Mouse (Mus musculus) cerebral cortex, adult 2 months (tissue): ENCODE data around the gene Ift122.

Experiments used
- WGBS: fragments of 180-500 bp; shearing (Covaris S2); methylation state at CpG from one replicate; pipeline ENCODE4 v1.1.7; 2018; 5-methylcytosine and 5-hydroxymethylcytosine counted together

Ift122 gene

GRCm38 (mm10) chr6:115926416-115926815, 73.1 kb downstream of the Ift122 start:
- WGBS = 63% methylated on average over 10 of the region's 10 CpGs

DNA sequence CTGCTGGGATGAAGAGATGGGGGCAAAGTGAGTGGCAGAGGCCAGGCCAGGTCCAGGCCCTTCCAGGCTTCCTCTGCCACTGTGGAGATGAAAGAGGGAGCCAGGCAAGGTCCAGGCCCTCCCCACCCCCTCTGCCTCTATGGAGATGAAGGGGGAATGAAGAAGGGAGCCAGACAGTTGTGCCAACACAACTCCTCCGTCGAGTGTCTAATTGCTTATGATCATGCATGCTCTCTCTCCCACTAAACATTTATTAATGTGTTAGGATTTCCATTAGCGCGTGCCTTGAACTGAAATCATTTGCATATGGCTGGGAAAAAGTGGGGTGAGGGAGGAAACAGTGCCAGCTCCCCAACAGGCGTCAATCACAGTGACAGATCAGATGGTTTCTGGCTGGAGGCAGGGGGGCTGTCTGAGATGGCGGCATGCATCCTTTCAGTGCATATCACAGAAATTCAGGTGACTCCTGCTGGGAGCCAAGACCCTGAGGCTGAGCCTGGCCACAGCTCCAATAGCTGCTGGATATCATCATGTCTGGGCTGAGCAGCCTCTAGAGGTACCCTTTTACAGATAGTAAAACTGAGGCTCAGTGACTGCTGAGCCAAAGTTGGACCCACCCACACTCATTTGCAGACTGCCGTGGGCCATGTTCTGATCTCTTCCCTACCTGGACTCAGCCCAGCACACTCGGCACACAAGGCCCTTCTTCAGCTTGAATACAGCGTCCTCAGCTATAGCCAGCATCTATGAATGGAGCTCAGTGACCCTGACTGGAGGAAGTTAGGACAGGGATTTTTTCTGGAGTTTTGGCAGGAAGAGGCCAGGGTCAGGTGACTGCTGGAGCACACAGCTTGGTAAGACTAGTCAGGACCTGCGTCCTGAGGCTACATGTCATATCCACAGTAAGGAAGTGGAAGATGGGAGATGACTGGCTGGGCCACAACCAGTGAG, 74.3 kb downstream of the Ift122 start:
- 52% methylated on average over 10 of the region's 10 CpGs for WGBS

GRCm38 (mm10) chr6:115930018-115930417, 76.7 kb downstream of the Ift122 start:
- 85% methylated on average over 5 of the region's 5 CpGs for WGBS

DNA sequence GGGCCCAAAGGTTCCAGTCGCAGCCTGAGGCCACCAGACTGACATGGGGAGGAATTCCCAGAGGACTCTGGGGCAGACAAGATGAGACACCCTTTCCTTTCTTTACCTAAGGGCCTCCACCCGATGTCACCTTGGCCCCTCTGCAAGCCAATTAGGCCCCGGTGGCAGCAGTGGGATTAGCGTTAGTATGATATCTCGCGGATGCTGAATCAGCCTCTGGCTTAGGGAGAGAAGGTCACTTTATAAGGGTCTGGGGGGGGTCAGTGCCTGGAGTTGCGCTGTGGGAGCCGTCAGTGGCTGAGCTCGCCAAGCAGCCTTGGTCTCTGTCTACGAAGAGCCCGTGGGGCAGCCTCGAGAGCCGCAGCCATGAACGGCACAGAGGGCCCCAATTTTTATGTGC, 78.4 kb downstream of the Ift122 start, which contains the start of gene Rho:
Rho (plus strand) TSS at position 110 of the 400 bp plus-strand sequence.
- WGBS = 90% methylated on average over 14 of the region's 14 CpGs

DNA sequence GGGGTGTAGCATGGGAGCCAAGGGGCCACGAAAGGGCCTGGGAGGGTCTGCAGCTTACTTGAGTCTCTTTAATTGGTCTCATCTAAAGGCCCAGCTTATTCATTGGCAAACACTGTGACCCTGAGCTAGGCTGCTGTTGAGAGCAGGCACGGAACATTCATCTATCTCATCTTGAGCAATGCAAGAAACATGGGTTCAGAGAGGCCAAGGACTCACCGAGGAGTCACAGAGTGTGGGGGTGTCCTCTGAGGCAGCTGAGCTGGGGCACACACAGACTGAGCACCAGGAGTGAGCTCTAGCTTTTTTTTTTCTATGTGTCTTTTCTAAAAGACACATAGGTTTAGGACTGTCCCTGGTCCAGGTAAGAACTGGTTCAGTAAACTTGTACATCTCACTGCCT, 79.1 kb downstream of the Ift122 start:
- WGBS = 90% methylated on average over 3 of the region's 3 CpGs

DNA sequence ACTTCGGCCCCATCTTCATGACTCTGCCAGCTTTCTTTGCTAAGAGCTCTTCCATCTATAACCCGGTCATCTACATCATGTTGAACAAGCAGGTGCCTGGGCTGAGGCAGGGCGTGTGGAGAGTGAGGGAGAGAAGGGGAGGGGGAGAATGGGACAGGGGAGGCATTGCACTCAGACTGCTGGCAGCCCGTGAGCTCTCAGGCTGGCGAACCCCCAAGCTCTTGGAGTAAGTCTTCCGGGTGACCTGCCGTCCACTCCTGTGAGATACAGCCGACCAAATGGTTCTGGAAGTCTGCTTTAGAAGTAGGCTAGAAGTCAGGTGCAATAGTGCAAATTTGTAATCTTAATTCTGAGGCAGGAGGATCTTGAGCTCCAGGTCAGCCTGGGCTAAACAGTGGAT, 82.3 kb downstream of the Ift122 start:
- 77% methylated on average over 8 of the region's 8 CpGs for WGBS

GRCm38 (mm10) chr6:115938011-115938410, 84.7 kb downstream of the Ift122 start:
- WGBS = 99% methylated on average over 2 of the region's 2 CpGs

DNA sequence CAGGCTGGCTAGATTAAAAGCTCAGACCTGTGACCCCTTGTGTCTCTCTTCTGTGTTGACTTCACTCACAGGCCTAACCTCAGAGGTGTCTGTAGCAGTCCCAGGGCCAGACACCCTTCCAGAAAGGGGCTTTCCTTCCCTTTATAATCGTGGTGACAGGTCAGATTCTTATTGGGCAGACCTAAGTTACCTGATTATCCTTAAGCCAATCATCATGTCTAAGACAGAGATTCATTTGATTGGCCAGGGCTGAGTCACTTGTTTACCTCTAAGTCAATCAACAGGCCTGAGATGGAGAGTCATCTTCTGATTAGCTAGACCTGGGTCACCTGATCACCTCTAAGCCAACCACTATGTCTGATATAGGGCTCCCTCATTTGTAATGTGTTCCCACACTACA, 85.5 kb downstream of the Ift122 start:
- 86% methylated on average over 1 of the region's 1 CpGs for WGBS

GRCm38 (mm10) chr6:115940603-115941002, 87.3 kb downstream of the Ift122 start:
- 28% methylated on average over 1 of the region's 1 CpGs for WGBS

GRCm38 (mm10) chr6:115941128-115941527, 87.9 kb downstream of the Ift122 start:
- WGBS = 30% methylated on average over 10 of the region's 12 CpGs

- 84% methylated on average over 9 of the region's 9 CpGs for WGBS
Observed at GRCm38 (mm10) chr6:115943498-115944427, 90.5 kb downstream of the Ift122 start.

- 97% methylated on average over 5 of the region's 5 CpGs for WGBS
Observed at GRCm38 (mm10) chr6:115944638-115945037, 91.4 kb downstream of the Ift122 start, which contains the start of gene H1foo. Gene H1foo, plus strand, starts transcription at chr6:115944938.

GRCm38 (mm10) chr6:115945633-115946032, 92.4 kb downstream of the Ift122 start:
- WGBS = 85% methylated on average over 8 of the region's 8 CpGs

DNA sequence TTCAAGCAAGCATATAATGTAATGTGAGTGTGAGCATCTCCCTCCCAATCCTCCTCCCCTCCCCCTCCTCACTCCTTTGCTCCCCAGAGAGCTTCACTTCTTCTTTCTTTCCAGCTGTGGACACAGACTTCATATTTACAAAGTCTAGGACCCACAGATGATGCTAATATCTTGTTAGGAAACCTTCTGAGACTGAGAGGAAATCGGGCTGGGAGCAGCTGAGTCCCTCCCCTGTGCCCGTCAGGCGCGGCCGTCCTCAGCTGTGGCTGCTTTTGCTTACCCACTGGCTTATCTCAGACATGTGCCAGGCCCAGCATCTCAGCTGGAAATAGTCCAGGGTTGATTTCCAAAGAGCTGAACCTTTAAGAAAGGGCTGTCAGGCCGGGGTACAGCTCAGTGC, 93.1 kb downstream of the Ift122 start:
- WGBS = 62% methylated on average over 6 of the region's 6 CpGs

- 66% methylated on average over 9 of the region's 9 CpGs for WGBS
Observed at GRCm38 (mm10) chr6:115954506-115955074, 101.3 kb downstream of the Ift122 start.

- WGBS = 88% methylated on average over 4 of the region's 4 CpGs
Observed at GRCm38 (mm10) chr6:115955169-115955568, 101.9 kb downstream of the Ift122 start.

DNA sequence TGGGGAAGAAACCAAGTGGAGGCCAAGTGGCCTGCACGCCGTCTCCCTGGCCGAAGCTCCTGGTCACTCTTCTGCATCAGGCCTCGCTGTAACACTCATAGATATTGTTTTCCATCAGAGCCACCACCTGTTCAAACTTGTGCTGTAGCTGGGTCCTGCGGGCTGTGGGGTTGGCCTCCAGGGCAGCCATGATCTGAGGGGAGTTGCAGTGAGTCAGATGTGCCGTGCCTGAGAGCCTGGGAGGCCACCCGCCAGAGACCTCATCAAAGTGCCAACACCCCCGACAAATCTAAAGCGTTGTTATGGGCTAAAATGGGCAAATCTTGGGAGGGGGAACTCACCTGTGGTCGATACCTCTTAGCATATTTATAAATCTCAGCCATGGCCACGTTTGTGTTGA, 102.4 kb downstream of the Ift122 start:
- WGBS = 88% methylated on average over 11 of the region's 11 CpGs

GRCm38 (mm10) chr6:115956418-115956921, 103.2 kb downstream of the Ift122 start:
- WGBS = 69% methylated on average over 13 of the region's 13 CpGs

DNA sequence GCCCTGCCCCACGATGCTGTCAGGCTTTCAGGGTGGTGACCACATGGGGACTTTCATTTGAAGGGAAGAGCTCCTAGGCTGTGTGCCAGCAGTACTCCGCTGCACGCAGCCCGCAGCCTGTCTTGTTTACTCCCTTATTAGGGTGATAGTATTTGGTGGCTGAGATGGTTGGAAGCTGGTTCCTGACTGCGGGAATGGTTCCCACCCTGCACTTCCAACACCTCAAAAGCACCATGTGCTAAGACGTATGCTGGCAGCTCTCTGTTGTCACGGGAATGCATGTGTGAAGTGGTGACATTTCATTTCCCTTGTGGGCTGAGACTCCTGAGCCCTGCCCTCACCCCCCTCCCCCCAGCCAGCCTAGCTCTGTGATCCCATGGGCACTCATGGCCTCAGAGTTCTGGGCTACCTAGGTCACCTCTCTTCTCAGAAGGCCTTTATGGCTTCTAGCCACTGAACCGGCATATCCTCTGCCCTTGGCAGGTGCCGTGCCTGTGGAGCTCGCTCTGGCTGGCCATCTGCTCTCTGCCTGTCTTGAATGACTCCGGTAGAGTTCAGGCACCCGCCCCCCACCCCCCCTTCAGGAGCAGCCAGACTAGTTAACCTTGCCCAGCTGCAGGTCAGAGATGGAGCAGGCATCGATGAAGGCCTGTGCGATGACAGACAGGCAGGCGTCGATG, 103.8 kb downstream of the Ift122 start:
- 31% methylated on average over 16 of the region's 16 CpGs for WGBS

GRCm38 (mm10) chr6:115957681-115958080, 104.4 kb downstream of the Ift122 start:
- WGBS = 74% methylated on average over 6 of the region's 6 CpGs

DNA sequence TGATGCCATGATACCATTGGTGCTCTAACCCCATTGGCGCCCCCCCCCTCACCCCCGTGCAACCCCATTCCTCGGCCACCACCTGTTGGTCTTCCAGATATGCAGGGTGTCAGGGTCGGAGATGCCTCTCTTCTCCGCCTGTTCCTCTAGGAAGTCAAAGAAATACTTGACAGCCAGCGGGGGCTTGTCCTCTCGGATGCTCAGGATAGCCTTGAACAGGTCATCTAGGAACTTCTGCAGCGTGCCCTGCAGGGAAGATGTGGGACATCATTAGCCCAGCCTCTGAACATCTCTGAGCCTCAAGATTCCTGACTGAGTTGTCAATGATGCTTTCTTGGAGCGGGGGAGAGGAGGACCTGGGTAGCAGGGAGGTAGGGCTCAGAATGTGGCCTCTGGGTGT, 105.2 kb downstream of the Ift122 start:
- WGBS = 91% methylated on average over 9 of the region's 9 CpGs
